Mouse (Mus musculus) erythroblast, adult 5-6 weeks (primary cell): ENCODE data around the gene Cbln3. TPM values are rescaled to one million over a fixed set of nuclear protein-coding genes. Genes with fewer than 3 reads are reported as not detected.

Experiments used
- ATAC-seq: replicated peaks from 2 replicates; pipeline ENCODE4 v1.8.0; 2016; ENCODE audit warnings: moderate number of reproducible peaks, mild to moderate bottlenecking, moderate TSS enrichment, inconsistent platforms; ENCODE audit not compliant: poor library complexity, low FRiP score, severe bottlenecking
- total RNA-seq, 2 experiments: library from RNA; stranded (forward) in 1 of 2; stranded (reverse) in 1 of 2; fragments of 150-400 nt in 1 of 2; fragments of 200-764, 138-1000 nt in 1 of 2; gene quantifications; 2 replicates each; pipeline versions ENCODE4 v1.2.3 to v1.2.4; 2015 to 2017; ENCODE audit warnings: low replicate concordance in 2 of 2

Gene Cbln3
- total RNA-seq, 2 experiments from 2014 or later = not detected

DNA sequence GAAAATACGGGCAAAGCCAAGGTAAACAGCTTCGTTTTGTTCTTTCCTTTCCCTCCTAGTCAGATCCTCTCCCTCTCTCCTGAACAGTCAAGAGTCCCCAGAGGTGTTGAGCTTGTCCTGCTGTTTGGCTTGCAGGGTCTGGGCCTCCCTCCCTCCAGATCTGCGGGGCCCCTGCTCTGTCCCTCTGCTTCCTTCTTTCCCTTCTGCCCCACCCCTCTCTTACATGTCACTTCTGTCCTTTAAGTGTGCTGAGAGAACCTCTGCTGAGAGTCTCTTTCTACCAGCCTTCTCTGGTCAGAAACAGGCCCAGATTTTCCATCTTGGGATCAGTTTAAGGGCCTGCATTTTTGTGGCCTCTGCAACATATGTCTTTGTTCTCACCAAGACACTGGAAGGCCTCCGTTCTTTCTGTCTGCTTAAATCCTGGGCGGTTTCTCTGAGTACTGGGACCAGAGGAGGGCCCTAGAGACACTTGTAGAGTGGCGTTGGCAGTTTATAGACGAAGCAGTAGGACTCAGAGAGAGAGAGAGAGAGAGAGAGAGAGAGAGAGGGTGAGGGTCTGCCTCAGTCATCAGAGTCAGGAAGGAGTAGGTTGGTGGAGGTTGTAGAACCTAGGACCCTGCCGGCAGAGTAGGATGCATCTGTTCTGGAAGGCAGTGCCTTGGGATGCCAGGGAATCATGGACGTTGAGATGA is 29.6 kb downstream of the Cbln3 start:
- no peak for ATAC-seq

DNA sequence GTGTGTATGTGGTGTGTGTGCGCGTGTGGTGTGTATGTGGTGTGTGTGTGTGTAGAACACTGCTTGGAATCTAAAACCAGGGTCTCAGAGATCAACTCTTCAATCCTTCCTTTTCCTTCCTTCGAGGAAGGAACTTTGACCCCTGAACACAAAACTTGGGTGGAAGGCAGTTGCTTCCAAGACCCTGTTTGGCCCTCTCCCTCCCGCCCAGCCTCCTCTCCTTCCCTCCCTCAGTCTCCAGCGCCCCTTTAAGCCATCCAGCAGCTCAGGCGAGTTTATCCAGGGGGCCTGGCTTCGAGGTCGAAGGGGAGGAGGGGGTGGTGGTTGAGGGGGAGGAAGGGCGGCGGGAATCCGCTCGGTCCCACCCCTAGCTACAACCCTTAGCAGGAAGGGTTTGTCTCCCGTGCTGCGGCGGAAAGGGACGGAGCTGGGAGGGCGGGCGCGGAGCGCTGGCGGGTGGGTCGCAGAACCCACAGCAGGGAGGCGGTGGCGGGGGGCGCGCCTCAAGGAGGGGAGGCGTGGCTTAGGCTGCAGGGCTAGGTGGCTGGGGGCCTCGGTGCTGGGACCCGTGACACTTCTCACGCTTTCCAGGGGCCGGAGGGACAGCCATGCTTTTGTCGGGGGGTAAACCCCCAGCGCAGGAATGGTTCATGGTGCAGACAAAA is 30.4 kb downstream of the Cbln3 start, which contains the start of gene Nynrin:
Gene Nynrin, plus strand, starts transcription at position 390 of the 665 bp plus-strand sequence.
- no peak for ATAC-seq

DNA sequence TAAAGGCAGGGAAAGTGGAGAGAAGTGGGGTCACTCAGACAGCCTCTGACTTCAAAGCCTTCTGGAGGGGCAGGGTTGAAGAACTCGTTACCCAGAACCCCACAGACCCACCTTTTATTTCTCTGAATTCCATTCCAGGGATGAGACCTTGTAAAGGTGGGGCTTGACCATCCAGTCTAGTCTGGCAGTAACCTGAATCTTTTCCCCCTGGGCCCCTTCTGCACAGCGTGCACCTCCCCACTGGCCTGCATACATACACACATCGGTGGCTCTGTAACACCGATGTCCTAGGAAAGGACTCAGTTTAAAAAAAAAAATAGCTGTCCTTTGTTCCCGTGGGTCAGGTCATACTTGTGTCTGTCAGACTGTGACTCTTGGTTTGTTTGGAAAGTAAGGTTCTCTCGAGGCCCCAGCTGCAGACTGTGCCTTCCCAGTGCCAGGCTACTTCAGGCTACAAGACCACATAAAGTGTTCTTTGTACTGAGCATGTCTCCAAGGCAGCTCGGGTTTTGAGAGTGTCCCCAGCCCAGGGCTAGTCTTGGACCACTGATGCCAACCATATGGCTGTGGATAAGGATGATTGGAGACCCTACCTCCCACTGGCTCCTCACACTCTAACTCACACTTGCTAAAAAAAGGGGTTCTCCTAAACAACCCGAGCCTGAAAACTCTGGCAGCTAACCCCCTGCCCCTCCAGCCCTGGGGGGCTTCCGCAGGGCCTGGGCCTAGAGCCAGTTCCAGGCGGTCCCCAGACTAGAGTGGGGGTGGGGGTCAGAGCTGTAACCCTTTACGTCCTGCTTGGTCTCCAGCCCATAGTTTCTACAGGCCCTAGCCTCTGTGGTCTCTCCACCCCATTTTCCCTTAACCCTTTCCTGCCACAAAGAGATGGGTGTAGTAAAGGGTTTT is 31.3 kb downstream of the Cbln3 start:
- ATAC-seq = no peak

DNA sequence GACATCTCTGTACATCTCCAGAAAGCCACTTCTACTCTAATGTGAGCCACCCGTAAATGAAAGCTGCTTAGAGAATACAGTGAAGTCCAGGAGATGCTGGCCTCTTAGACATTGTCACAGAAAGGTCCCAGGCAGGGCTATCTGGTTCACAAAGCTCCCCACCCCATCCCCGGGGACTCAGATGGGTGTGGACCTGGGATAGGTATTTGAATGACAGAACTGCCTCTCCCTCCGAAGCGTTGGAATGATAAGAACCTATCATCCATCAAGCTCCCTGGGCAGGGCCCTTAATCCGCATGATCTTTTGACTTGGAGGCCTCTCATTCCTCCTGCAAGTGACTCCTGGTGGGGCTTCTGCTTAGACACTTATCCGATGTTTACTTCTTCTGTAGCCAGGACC is 33.3 kb downstream of the Cbln3 start:
- ATAC-seq = no peak

- ATAC-seq = no peak
These were observed 38.5 kb downstream of the Cbln3 start for GRCm38 (mm10) chr14:55845506-55846294.

DNA sequence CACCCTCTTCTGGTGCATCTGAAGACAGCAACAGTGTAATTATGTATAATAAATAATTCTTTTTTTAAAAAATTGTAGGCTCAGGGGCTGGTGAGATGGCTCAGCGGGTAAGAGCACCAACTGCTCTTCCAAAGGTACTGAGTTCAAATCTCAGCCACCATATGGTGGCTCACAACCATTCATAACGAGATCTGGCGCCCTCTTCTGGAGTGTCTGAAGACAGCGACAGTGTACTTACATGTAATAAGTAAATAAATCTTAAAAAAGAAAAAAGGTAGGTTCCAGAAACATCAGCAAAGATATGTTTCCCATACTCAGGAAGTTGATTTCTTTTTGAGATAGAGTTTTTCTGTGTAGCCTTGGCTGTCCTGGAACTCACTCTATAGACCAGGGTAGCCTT is 41.4 kb downstream of the Cbln3 start:
- ATAC-seq = no peak

- no peak for ATAC-seq
These were observed 43.3 kb downstream of the Cbln3 start for GRCm38 (mm10) chr14:55840853-55841366.

DNA sequence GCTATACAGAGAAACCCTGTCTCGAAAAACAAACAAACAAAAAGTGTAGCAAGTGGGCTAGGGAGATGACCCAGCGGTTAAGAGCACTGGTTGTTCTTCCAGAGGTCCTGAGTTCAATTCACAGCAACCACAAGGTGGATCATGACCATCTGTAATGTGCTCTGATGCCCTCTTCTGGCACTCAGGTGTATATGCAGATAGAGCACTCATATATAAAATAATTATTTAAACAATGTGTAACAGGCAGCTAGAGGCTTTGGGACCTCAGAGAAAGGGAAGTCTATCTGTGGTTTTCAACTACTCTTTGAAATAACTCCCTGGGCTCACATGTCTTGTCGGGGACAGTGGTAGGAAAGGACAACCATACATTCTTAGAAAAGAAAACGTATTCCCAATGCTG is 45.5 kb downstream of the Cbln3 start:
- no peak for ATAC-seq

GRCm38 (mm10) chr14:55838312-55838711 is 45.9 kb downstream of the Cbln3 start:
- ATAC-seq = no peak

GRCm38 (mm10) chr14:55834808-55835533 is 49.2 kb downstream of the Cbln3 start:
- no peak for ATAC-seq

GRCm38 (mm10) chr14:55833126-55833525 is 51.1 kb downstream of the Cbln3 start:
- no peak for ATAC-seq

- no peak for ATAC-seq
These were observed 53.9 kb downstream of the Cbln3 start for GRCm38 (mm10) chr14:55830331-55830730.

DNA sequence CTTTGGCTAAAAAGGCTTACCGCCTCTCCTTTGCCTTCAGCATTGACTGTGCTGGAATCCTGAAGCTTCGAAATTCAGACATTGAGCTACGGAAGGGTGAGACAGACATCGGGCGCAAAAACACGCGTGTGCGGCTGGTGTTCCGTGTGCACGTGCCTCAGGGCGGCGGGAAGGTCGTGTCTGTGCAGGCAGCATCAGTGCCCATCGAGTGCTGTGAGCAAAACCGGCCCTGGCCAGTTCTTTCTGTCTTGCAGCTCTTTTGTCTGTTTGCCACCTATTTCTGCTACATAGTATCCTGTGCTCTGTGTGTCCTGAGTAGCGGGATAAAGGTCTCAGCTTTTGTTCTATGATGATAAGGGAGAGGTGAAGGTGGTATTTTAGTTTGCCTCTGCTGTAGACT is 54.3 kb downstream of the Cbln3 start:
- no peak for ATAC-seq

Other genes starting within 250 kb of the Cbln3 start
Only the 30 nearest of the 31 such genes appear.
- gene Gm49378, start 246.5 kb downstream of the Cbln3 start, total RNA-seq (2015; ENCODE audit: low replicate concordance) = 0.96 and 5.4 TPM in 2 replicates
- 5.4 TPM in 1 of 2 replicates, not detected in the other for gene Gm49378, start 246.5 kb downstream of the Cbln3 start, total RNA-seq (2017; ENCODE audit: low replicate concordance)
- 9.6 and 14.2 TPM in 2 replicates for gene Tm9sf1, start 240.6 kb downstream of the Cbln3 start, total RNA-seq (2015; ENCODE audit: low replicate concordance)
- 12.0 and 20.5 TPM in 2 replicates for gene Tm9sf1, start 240.6 kb downstream of the Cbln3 start, total RNA-seq (2017; ENCODE audit: low replicate concordance)
- gene Tssk4, start 234.2 kb downstream of the Cbln3 start, total RNA-seq (2015; ENCODE audit: low replicate concordance) = 0.84 TPM in 1 of 2 replicates, not detected in the other
- gene Tssk4, start 234.2 kb downstream of the Cbln3 start, total RNA-seq (2017; ENCODE audit: low replicate concordance) = 0.28 and 0.68 TPM in 2 replicates
- 4.6 and 10.4 TPM in 2 replicates for gene Mdp1, start 223.9 kb downstream of the Cbln3 start, total RNA-seq (2015; ENCODE audit: low replicate concordance)
- 7.1 and 8.4 TPM in 2 replicates for gene Mdp1, start 223.9 kb downstream of the Cbln3 start, total RNA-seq (2017; ENCODE audit: low replicate concordance)
- 1.5 and 2.7 TPM in 2 replicates for gene Gmpr2, start 212.5 kb downstream of the Cbln3 start, total RNA-seq (2015; ENCODE audit: low replicate concordance)
- gene Gmpr2, start 212.5 kb downstream of the Cbln3 start, total RNA-seq (2017; ENCODE audit: low replicate concordance) = 6.9 and 8.5 TPM in 2 replicates
- gene Nedd8, start 212.3 kb downstream of the Cbln3 start, total RNA-seq (2015; ENCODE audit: low replicate concordance) = 89.5 and 91.3 TPM in 2 replicates
- 66.5 and 67.1 TPM in 2 replicates for gene Nedd8, start 212.3 kb downstream of the Cbln3 start, total RNA-seq (2017; ENCODE audit: low replicate concordance)
- gene Tinf2, start 202.6 kb downstream of the Cbln3 start, total RNA-seq (2015; ENCODE audit: low replicate concordance) = 7.7 and 10.2 TPM in 2 replicates
- gene Tinf2, start 202.6 kb downstream of the Cbln3 start, total RNA-seq (2017; ENCODE audit: low replicate concordance) = 12.9 and 13.1 TPM in 2 replicates
- 0.96 TPM in 1 of 2 replicates, not detected in the other for gene Tgm1, start 170.5 kb downstream of the Cbln3 start, total RNA-seq (2015; ENCODE audit: low replicate concordance)
- 0.14 and 0.85 TPM in 2 replicates for gene Tgm1, start 170.5 kb downstream of the Cbln3 start, total RNA-seq (2017; ENCODE audit: low replicate concordance)
- 2.3 and 5.4 TPM in 2 replicates for gene Rabggta, start 162.1 kb downstream of the Cbln3 start, total RNA-seq (2015; ENCODE audit: low replicate concordance)
- gene Rabggta, start 162.1 kb downstream of the Cbln3 start, total RNA-seq (2017; ENCODE audit: low replicate concordance) = 2.1 and 2.2 TPM in 2 replicates
- gene Dhrs1, start 138.7 kb downstream of the Cbln3 start, total RNA-seq (2015; ENCODE audit: low replicate concordance) = 22.4 and 27.1 TPM in 2 replicates
- 3.9 and 14.9 TPM in 2 replicates for gene Dhrs1, start 138.7 kb downstream of the Cbln3 start, total RNA-seq (2017; ENCODE audit: low replicate concordance)
- gene Nop9, start 138.7 kb downstream of the Cbln3 start, total RNA-seq (2015; ENCODE audit: low replicate concordance) = 6.5 and 11.3 TPM in 2 replicates
- 3.7 and 3.9 TPM in 2 replicates for gene Nop9, start 138.7 kb downstream of the Cbln3 start, total RNA-seq (2017; ENCODE audit: low replicate concordance)
- gene Cideb, start 125.9 kb downstream of the Cbln3 start, total RNA-seq (2015; ENCODE audit: low replicate concordance) = 2.1 TPM in 1 of 2 replicates, not detected in the other
- 0.94 TPM in 1 of 2 replicates, not detected in the other for gene Cideb, start 125.9 kb downstream of the Cbln3 start, total RNA-seq (2017; ENCODE audit: low replicate concordance)
- not detected in 2 replicates for gene Ltb4r2, start 123.0 kb downstream of the Cbln3 start, total RNA-seq (2015; ENCODE audit: low replicate concordance)
- 0.14 TPM in 1 of 2 replicates, not detected in the other for gene Ltb4r2, start 123.0 kb downstream of the Cbln3 start, total RNA-seq (2017; ENCODE audit: low replicate concordance)
- 6.3 and 14.8 TPM in 2 replicates for gene Ltb4r1, start 118.4 kb downstream of the Cbln3 start, total RNA-seq (2015; ENCODE audit: low replicate concordance)
- 9.3 and 21.8 TPM in 2 replicates for gene Ltb4r1, start 118.4 kb downstream of the Cbln3 start, total RNA-seq (2017; ENCODE audit: low replicate concordance)
- not detected in 2 replicates for gene Adcy4, start 100.3 kb downstream of the Cbln3 start, total RNA-seq (2015; ENCODE audit: low replicate concordance)
- gene Adcy4, start 100.3 kb downstream of the Cbln3 start, total RNA-seq (2017; ENCODE audit: low replicate concordance) = not detected in 2 replicates
- 17.1 and 22.6 TPM in 2 replicates for gene Ripk3, start 95.5 kb downstream of the Cbln3 start, total RNA-seq (2015; ENCODE audit: low replicate concordance)
- gene Ripk3, start 95.5 kb downstream of the Cbln3 start, total RNA-seq (2017; ENCODE audit: low replicate concordance) = 6.7 and 7.2 TPM in 2 replicates
- gene Nfatc4, start 61.2 kb downstream of the Cbln3 start, total RNA-seq (2015; ENCODE audit: low replicate concordance) = not detected in 2 replicates
- not detected in 2 replicates for gene Nfatc4, start 61.2 kb downstream of the Cbln3 start, total RNA-seq (2017; ENCODE audit: low replicate concordance)
- gene Nynrin, start 30.4 kb downstream of the Cbln3 start, total RNA-seq (2015; ENCODE audit: low replicate concordance) = 0.38 and 0.84 TPM in 2 replicates
- 0.42 and 0.77 TPM in 2 replicates for gene Nynrin, start 30.4 kb downstream of the Cbln3 start, total RNA-seq (2017; ENCODE audit: low replicate concordance)
- 30.7 and 36.4 TPM in 2 replicates for gene Khnyn, start 555 bp upstream of the Cbln3 start, total RNA-seq (2015; ENCODE audit: low replicate concordance)
- 122 and 126 TPM in 2 replicates for gene Khnyn, start 555 bp upstream of the Cbln3 start, total RNA-seq (2017; ENCODE audit: low replicate concordance)
- gene Sdr39u1, start 15.9 kb upstream of the Cbln3 start, total RNA-seq (2015; ENCODE audit: low replicate concordance) = 1.3 TPM in 2 replicates
- 3.5 and 10.6 TPM in 2 replicates for gene Sdr39u1, start 15.9 kb upstream of the Cbln3 start, total RNA-seq (2017; ENCODE audit: low replicate concordance)
- not detected in 2 replicates for gene Cma1, start 60.3 kb upstream of the Cbln3 start, total RNA-seq (2015; ENCODE audit: low replicate concordance)
- not detected in 2 replicates for gene Cma1, start 60.3 kb upstream of the Cbln3 start, total RNA-seq (2017; ENCODE audit: low replicate concordance)
- gene Cma2, start 66.6 kb upstream of the Cbln3 start, total RNA-seq (2015; ENCODE audit: low replicate concordance) = not detected in 2 replicates
- not detected in 2 replicates for gene Cma2, start 66.6 kb upstream of the Cbln3 start, total RNA-seq (2017; ENCODE audit: low replicate concordance)
- gene Mcpt1, start 133.6 kb upstream of the Cbln3 start, total RNA-seq (2015; ENCODE audit: low replicate concordance) = not detected in 2 replicates
- not detected in 2 replicates for gene Mcpt1, start 133.6 kb upstream of the Cbln3 start, total RNA-seq (2017; ENCODE audit: low replicate concordance)
- not detected in 2 replicates for gene Mcpt9, start 146.1 kb upstream of the Cbln3 start, total RNA-seq (2015; ENCODE audit: low replicate concordance)
- gene Mcpt9, start 146.1 kb upstream of the Cbln3 start, total RNA-seq (2017; ENCODE audit: low replicate concordance) = not detected in 2 replicates
- not detected in 2 replicates for gene Mcpt2, start 157.6 kb upstream of the Cbln3 start, total RNA-seq (2015; ENCODE audit: low replicate concordance)
- gene Mcpt2, start 157.6 kb upstream of the Cbln3 start, total RNA-seq (2017; ENCODE audit: low replicate concordance) = 0.84 TPM in 1 of 2 replicates, not detected in the other
- gene Mcpt4, start 177.9 kb upstream of the Cbln3 start, total RNA-seq (2015; ENCODE audit: low replicate concordance) = not detected in 2 replicates
- not detected in 2 replicates for gene Mcpt4, start 177.9 kb upstream of the Cbln3 start, total RNA-seq (2017; ENCODE audit: low replicate concordance)
- 205 and 289 TPM in 2 replicates for gene Mcpt8, start 200.9 kb upstream of the Cbln3 start, total RNA-seq (2015; ENCODE audit: low replicate concordance)
- gene Mcpt8, start 200.9 kb upstream of the Cbln3 start, total RNA-seq (2017; ENCODE audit: low replicate concordance) = 98.4 and 115 TPM in 2 replicates
- 413 and 487 TPM in 2 replicates for gene Ctsg, start 218.2 kb upstream of the Cbln3 start, total RNA-seq (2015; ENCODE audit: low replicate concordance)
- gene Ctsg, start 218.2 kb upstream of the Cbln3 start, total RNA-seq (2017; ENCODE audit: low replicate concordance) = 257 and 291 TPM in 2 replicates
- gene Gzme, start 236.2 kb upstream of the Cbln3 start, total RNA-seq (2015; ENCODE audit: low replicate concordance) = not detected in 2 replicates
- not detected in 2 replicates for gene Gzme, start 236.2 kb upstream of the Cbln3 start, total RNA-seq (2017; ENCODE audit: low replicate concordance)
- not detected in 2 replicates for gene Gzmd, start 248.2 kb upstream of the Cbln3 start, total RNA-seq (2015; ENCODE audit: low replicate concordance)
- not detected in 2 replicates for gene Gzmd, start 248.2 kb upstream of the Cbln3 start, total RNA-seq (2017; ENCODE audit: low replicate concordance)